Mouse (Mus musculus): ENCODE data around the gene Trpm7. TPM values are rescaled to one million over a fixed set of nuclear protein-coding genes. Genes with fewer than 3 reads are reported as not detected.

The Trpm7 gene
- polyA plus RNA-seq, 1 experiment from 2014 or later: 57.5 TPM

DNA sequence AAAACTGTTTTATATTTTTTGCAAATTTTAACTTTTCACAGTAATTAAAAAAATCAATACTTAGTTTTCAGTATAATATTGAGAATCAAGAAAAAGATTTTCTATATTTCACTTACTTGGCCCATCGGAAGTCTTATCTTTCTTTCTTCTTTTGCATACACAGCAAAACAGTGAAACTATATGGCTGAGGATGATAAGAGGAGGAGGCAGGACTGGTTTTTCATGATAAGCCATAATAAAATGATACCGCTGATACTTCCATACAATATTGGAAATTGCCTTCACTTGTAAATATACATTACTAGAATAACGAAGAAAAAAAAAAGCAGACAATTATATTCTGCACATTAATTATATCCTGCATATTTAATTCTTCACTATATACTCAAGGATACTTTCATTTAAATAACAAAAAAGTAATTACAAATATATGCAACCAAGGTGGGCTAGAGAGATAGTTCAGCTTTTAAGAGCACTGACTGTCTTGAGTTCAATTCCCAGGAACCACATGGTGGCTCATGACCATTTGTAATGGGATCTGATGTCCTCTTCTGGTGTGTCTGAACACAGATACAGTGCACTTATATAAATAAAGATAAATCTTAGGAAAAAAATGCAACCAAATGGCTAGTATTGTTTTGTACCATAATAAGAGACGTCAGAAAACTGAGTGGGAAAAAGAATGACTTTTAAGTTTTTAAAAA is 59.2 kb downstream of the Trpm7 start:
- DNase-seq (ENCODE audit: low spot score): no peak

DNA sequence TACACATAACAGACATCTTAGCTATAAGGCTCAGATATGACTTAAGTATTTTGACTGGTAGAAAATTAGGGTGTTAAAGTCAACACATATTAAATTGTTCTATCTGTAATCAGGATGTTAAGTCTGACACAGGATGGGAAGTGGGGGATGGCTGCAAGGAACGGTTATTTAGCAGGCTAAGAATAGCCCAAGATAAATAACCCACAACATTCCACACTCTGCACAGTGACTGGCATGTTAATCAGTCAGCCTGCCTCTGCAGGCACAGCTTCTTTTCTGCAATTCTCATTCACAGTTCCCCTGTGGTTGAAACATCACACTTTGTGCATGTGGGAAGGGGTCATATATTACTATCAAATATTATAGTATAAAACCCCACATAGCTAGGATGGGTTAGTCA is 60.2 kb downstream of the Trpm7 start:
- DNase-seq (ENCODE audit: low spot score): no peak

- DNase-seq (ENCODE audit: low spot score): no peak
Measured at GRCm38 (mm10) chr2:126801980-126802379, 74.0 kb downstream of the Trpm7 start.

DNA sequence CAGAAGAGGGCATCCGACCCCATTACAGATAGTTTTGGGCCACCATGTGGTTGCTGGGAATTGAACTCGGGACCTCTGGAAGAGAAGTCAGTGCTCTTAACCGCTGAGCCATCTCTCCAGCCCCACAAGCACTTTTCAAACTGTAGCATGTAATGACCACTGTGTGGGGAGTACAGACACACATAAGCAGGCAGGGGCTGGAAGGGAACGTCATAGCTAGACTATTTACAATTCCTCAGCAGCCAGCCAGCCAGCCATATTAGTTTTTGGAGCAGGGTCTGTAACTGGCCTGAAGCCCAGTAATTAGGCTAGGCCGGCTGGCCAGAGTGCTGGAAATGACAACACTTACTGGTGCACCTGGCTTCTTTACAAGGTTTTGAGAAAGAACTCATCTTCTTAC is 77.6 kb downstream of the Trpm7 start:
- no peak for DNase-seq (ENCODE audit: low spot score)

DNA sequence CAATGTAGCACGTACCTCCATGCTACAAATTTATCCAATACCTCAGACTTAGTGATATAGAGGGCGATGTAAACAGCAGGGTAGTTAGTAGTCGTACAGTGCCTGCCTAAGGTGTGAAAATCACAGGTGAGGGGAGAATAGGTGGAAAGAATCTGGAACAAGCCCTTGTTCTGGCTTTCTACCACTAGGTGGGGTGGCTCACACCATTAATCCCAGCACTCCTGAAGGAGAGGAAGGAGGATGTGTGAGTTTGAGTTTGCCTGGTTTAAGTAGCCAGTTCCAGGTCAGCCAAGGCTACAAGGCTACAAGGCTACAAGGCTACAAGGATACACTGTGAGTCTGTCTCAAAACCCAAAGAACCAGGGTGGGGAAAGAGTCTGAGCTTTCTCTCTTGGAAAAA is 80.3 kb downstream of the Trpm7 start:
- no peak for DNase-seq (ENCODE audit: low spot score)

GRCm38 (mm10) chr2:126792611-126793010 is 83.4 kb downstream of the Trpm7 start:
- no peak for DNase-seq (ENCODE audit: low spot score)

GRCm38 (mm10) chr2:126787721-126788342 is 88.2 kb downstream of the Trpm7 start:
- no peak for DNase-seq (ENCODE audit: low spot score)

DNA sequence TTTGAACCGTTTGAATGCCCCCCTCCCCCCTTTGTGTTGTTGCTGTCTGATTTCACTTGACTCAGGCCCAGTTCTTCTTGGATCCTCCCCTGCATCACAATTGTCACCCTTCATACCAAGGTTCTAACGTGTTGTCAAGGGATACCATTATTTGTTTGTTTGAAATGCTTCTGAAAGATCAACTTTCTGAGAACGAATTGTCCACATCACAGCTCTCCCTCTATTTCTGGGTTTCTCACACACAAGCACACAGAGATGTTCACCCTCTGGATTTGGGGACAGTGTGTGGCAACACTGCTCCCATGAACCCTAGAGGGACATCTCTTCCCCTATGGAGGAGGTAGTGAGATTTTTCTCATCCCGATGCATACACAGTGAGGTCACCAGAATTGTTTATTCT is 92.7 kb downstream of the Trpm7 start, which contains the start of gene Usp50:
TSS of gene Usp50 (minus strand) at position 101 of the 400 bp plus-strand sequence.
- no peak for DNase-seq (ENCODE audit: low spot score)

DNA sequence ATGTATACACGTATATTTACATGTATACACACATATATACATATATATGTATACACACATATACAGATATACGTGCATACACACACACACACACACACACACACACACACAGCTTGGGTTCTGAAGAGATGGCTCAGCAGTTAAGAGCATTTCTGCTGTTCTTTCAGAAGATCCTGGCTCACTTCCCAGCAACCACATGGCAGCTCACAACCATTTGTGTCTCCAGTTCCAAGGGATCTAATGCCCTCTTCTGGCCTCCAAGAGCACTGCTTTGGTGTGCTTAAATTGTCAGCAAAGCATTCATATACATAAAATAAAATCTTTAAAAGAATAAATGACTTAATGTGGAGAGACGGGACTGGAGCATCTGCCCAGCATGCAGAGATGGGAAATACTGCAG is 93.6 kb downstream of the Trpm7 start:
- no peak for DNase-seq (ENCODE audit: low spot score)

- no peak for DNase-seq (ENCODE audit: low spot score)
Measured at GRCm38 (mm10) chr2:126781478-126781877, 94.6 kb downstream of the Trpm7 start.

GRCm38 (mm10) chr2:126780286-126780685 is 95.7 kb downstream of the Trpm7 start:
- no peak for DNase-seq (ENCODE audit: low spot score)

DNA sequence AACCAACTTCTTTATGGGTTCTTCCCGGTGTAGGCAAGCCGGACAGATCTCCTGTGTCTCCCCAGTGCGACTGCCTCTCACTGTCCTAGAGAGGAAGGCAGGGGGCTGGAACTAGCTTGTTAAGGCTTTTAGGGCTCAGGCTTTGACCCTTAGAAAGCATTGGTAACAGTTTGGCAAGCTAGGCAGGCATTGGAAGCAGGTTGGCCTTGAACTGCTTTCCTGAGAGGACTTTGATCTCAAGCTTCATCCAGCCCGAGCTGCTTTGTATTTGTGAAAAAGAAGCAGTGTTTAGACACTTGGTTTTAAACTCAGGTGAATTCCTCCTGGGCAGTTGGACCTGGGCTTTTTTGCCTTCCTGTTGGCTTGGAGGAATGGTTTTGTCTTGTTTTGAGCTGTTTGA is 97.2 kb downstream of the Trpm7 start:
- no peak for DNase-seq (ENCODE audit: low spot score)

GRCm38 (mm10) chr2:126776416-126776815 is 99.6 kb downstream of the Trpm7 start:
- DNase-seq (ENCODE audit: low spot score): no peak

DNA sequence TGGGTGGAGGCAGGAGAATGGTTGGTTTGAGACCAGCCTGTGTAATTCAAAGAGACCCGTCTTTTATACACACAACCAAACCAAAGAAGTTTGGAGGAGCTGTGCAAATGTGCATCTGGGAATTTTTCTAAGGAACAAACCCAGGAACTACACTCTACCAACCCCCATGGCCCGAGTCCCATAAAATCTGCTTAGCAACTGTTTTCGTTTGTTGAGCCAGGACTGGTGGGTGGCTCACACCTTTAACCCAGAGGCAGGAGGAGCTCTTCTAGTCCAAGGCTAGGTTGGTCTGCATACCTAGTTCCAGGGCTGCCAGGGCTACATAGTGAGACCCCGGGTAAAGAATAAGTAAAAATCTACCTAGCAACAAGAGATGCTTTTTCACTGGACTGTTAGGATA is 100.1 kb downstream of the Trpm7 start:
- no peak for DNase-seq (ENCODE audit: low spot score)

GRCm38 (mm10) chr2:126772217-126772616 is 103.8 kb downstream of the Trpm7 start:
- no peak for DNase-seq (ENCODE audit: low spot score)

DNA sequence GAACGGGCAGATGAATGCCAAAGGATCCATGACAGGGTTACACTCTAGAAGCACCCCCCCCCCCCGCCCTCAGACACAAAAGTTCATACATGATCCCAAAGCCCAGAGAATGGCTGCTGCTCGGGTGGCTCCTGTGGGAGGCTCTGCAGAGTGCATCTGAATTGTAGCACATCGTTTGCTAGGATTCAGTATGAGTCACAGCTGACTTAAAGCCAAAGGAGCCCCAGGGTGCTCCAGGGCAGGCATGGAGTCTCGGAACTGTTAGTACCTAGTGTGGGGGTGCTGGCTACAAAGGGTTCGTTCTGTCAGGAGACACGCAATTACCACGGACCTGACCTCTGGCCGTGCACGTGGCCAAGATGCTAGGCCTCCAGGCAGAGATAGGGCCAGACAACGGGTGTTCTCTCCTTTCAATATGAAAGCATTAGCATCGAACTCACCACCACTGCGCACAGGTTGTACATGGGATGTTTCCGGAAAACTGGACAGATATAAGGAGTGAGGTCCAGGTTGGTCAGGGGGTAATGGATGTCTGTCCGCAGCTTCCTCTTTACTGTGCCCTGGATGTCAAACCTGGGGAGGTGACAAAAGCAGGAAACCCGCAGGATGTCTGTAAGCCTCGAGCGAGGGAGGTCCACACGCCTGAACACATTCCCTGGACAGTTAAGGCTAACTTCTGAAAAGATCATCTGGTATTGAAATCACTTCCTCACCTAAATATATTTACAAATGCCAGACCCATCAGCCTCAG is 106.4 kb downstream of the Trpm7 start:
- no peak for DNase-seq (ENCODE audit: low spot score)

GRCm38 (mm10) chr2:126768194-126768593 is 107.8 kb downstream of the Trpm7 start:
- no peak for DNase-seq (ENCODE audit: low spot score)

GRCm38 (mm10) chr2:126767599-126767998 is 108.4 kb downstream of the Trpm7 start:
- DNase-seq (ENCODE audit: low spot score): no peak

- no peak for DNase-seq (ENCODE audit: low spot score)
Measured at GRCm38 (mm10) chr2:126765867-126766582, 110.0 kb downstream of the Trpm7 start.

- no peak for DNase-seq (ENCODE audit: low spot score)
Measured at GRCm38 (mm10) chr2:126759351-126759750, 116.7 kb downstream of the Trpm7 start.

- no peak for DNase-seq (ENCODE audit: low spot score)
Measured at GRCm38 (mm10) chr2:126755664-126756063, 120.4 kb downstream of the Trpm7 start.

DNA sequence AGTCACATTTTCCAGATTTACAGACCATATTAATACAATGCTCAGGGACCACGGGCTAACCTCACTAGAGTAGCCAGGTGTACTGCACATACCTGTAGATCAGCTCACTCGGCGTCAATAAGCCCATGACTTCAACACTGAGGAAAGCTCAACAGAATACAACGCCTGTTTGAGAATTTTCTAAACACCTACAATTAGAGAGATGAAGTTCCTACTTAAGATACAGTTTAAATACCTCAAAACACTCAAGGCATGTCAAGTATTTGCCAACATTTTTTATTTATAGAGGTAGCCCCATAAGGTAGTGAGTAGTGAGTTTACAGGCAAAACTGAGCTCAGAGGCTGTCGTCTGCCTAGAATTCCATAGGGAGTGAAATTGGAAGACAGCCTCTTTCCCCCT is 132.6 kb downstream of the Trpm7 start:
- no peak for DNase-seq (ENCODE audit: low spot score)
